Mouse (Mus musculus) frontal cortex, postnatal 36 days (tissue): ENCODE data around the gene Glod4.

Experiments used
- DNase-seq, 2 experiments: peaks; one replicate each; pipeline ENCODE4 v3.0.0; 2022; ENCODE audit warnings: low spot score in 2 of 2

Glod4 gene

DNA sequence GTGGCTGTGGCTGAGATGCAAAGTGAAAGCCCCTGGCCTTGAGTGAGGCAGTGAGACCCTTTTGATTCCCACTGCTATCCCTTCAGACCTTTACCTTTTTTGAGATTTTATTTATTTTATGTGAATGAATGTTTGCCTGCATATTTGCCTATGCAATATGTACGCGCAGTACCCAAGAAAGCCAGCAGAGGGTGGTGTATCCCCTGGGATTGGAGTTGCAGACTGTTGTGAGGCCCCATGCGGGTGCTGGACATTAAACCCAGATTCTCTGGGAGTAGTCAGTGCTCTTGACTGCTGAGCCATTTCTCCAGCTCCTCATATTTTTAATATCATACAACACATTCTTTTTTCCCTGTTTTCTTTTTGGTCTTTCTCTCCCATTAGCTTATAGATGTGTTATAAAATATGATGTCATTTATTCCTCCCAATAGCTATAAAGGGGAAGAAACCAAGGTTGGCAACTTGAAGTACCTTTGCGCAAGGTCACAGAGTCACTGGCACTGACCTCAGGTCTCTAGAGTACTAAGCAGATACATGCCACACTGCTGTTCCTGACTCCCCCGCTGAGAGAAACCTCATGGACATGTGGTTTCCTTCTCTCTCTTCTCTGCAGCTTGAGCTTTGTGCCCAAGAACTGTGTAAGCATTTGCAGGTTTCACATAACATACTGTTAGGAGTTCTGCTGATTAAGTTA is 157.5 kb downstream of the Glod4 start:
- DNase-seq, result peak in 1 of 2 experiments; percentile 16

- no peak for DNase-seq
Measured at GRCm38 (mm10) chr11:76084943-76085342, 158.6 kb downstream of the Glod4 start.

DNA sequence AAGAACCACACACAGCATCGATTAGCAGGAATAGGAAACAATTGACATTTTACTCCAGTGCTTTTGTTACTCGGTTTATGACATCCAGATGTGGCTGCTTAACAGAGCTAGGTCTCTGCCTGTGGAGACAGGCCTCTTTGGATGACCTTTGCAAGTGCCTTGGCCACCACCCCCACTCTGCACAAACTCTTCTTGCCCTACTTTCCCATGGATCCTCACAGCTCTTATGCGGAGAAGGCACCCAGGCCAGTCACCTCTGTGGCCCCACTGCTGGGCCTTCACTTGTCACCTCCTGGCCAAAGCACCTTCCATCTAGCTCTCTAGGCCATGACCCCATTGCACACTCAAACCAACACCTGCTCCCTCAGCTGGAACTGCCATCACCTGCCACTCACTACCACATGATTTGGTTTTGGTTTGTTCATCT is 159.6 kb downstream of the Glod4 start:
- no peak for DNase-seq

- DNase-seq, result no peak
Measured at GRCm38 (mm10) chr11:76081048-76081640, 162.4 kb downstream of the Glod4 start.

GRCm38 (mm10) chr11:76080293-76080692 is 163.2 kb downstream of the Glod4 start:
- DNase-seq, result no peak

DNA sequence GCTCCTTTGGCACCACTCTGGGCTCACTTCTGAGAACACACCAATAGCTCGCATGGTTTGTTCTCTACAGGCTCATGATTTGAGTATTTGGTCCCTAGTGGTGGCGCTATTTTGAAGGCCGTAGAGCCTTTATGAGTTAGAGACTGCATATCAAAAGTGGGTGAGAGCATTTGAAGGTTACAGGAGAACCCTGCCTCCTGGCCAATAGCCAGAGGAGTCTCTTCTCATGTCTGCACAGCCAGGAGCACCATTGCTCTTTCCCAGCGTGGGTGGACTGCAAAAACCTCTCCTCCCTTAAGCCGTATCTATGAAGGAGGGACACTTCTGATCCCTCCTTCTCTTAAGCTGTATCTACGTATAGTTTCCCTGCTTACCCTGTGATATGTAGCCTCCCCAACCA is 166.2 kb downstream of the Glod4 start:
- DNase-seq, result no peak

DNA sequence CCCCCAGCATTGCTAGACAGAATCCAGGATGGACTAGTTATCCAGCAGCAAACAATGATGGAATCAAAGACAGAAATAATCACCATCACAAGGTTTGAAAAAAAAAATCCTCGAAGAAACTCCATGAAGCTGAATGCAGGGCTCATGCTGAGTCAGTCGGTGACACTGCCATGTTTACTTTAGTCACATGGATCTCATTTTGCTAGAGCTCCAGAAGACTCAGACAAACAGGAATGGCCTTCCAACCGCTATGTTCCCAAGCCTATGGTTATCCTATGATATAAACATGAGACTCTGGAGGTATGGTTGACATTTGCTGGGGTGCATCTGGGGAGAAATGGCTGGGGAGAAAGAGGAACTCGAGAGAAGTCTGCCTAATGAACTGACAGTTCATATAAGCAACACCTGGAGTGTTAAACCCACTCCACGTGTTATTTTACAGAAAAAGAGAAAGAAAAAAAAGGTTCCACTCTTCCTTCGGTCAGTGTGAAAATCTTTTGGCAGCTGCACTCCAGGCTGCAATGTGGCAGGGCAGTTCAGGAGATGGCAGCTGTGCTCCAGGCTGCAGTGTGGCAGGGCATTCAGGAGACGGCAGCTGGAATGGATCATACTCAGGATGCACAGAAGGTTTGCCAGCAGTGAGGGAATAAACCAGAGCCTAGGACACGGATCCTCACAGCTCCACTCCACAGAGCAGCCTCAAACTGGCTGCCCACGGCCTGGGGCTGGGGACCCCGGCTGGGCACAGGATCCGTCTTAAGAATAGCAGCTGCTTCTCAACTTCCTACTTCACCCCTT is 169.0 kb downstream of the Glod4 start:
- no peak for DNase-seq
